Mouse (Mus musculus): ENCODE measurements around the gene Wwc1.

The Wwc1 gene

GRCm38 (mm10) chr11:35980411-35980917, at the start of gene Wwc1:
Gene Wwc1 (minus strand): TSS chr11:35980527.
- peak; percentile 82 for DNase-seq

GRCm38 (mm10) chr11:36020009-36020408, 39.7 kb upstream of the Wwc1 start:
- DNase-seq = no peak

- no peak for DNase-seq
These were observed 32.9 kb upstream of the Wwc1 start for GRCm38 (mm10) chr11:36013179-36013578.

- DNase-seq = no peak
These were observed 29.2 kb upstream of the Wwc1 start for GRCm38 (mm10) chr11:36009281-36010208.

- DNase-seq = no peak
These were observed 22.6 kb upstream of the Wwc1 start for GRCm38 (mm10) chr11:36002900-36003299.

- DNase-seq = peak; percentile 83
These were observed 21.1 kb upstream of the Wwc1 start for GRCm38 (mm10) chr11:36001282-36001970.

GRCm38 (mm10) chr11:36000585-36001281, 20.4 kb upstream of the Wwc1 start:
- no peak for DNase-seq

GRCm38 (mm10) chr11:36000038-36000437, 19.7 kb upstream of the Wwc1 start:
- no peak for DNase-seq

- no peak for DNase-seq
These were observed 17.7 kb upstream of the Wwc1 start for GRCm38 (mm10) chr11:35998048-35998447.

- DNase-seq = no peak
These were observed 15.0 kb upstream of the Wwc1 start for GRCm38 (mm10) chr11:35995310-35995709.

GRCm38 (mm10) chr11:35991846-35992245, 11.5 kb upstream of the Wwc1 start:
- no peak for DNase-seq

GRCm38 (mm10) chr11:35989967-35990366, 9.6 kb upstream of the Wwc1 start:
- no peak for DNase-seq

GRCm38 (mm10) chr11:35985841-35986393, 5.6 kb upstream of the Wwc1 start:
- peak; percentile 49 for DNase-seq

- DNase-seq = peak; percentile 64
These were observed 2.4 kb upstream of the Wwc1 start for GRCm38 (mm10) chr11:35982734-35983133.

- peak; percentile 44 for DNase-seq
These were observed 455 bp downstream of the Wwc1 start for GRCm38 (mm10) chr11:35979733-35980410.

GRCm38 (mm10) chr11:35979266-35979732, 1.0 kb downstream of the Wwc1 start:
- DNase-seq = peak; percentile 63

- DNase-seq = no peak
These were observed 2.5 kb downstream of the Wwc1 start for GRCm38 (mm10) chr11:35977796-35978195.

GRCm38 (mm10) chr11:35977096-35977495, 3.2 kb downstream of the Wwc1 start:
- DNase-seq = no peak

- peak; percentile 88 for DNase-seq
These were observed 3.8 kb downstream of the Wwc1 start for GRCm38 (mm10) chr11:35976482-35976881.

- DNase-seq = peak; percentile 85
These were observed 5.5 kb downstream of the Wwc1 start for GRCm38 (mm10) chr11:35974632-35975450.

GRCm38 (mm10) chr11:35973135-35973534, 7.2 kb downstream of the Wwc1 start:
- DNase-seq = no peak

All from kidney, adult 11 months (tissue).